Mouse (Mus musculus) macrophage (primary cell): ENCODE results near the gene Defb28. TPM values are rescaled to one million over a fixed set of nuclear protein-coding genes. Genes with fewer than 3 reads are reported as not detected.

ENCODE experiments used
- H3K27ac ChIP-seq: fragments of 350-480 bp; formaldehyde crosslinking; 2 replicates; pipeline ENCODE4 v1.9.0; 2021
- H3K36me3 ChIP-seq: fragments of 350-480 bp; formaldehyde crosslinking; 2 replicates; pipeline ENCODE4 v1.9.0; 2021; ENCODE audit errors: inconsistent target
- H3K4me3 ChIP-seq: fragments of 350-480 bp; formaldehyde crosslinking; 2 replicates; pipeline ENCODE4 v1.9.0; 2021; ENCODE audit errors: inconsistent target
- H3K79me2 ChIP-seq: fragments of 350-480 bp; formaldehyde crosslinking; 2 replicates; pipeline ENCODE4 v1.9.0; 2021; ENCODE audit errors: inconsistent target
- WGBS: methylation state at CpG from one replicate; pipeline ENCODE4 v1.1.7; 2026; ENCODE audit warnings: inconsistent platforms; ENCODE audit not compliant: missing documents; 5-methylcytosine and 5-hydroxymethylcytosine counted together
- polyA plus RNA-seq: library from polyadenylated mRNA; stranded (reverse); fragments of 250-400 nt; gene quantifications from 3 replicates; pipeline ENCODE4 v1.2.4, GENCODE M21; 2018; ENCODE audit warnings: inconsistent platforms
- total RNA-seq, 78 experiments: library from RNA; depleted of rRNA; stranded (reverse); fragments of 250-400 nt; gene quantifications; 1 replicate in 9 of 78; 2 replicates in 24 of 78; 3 replicates in 43 of 78; 4 replicates in 2 of 78; pipeline ENCODE4 v1.2.4; 2018; ENCODE audit warnings: inconsistent platforms in 56 of 78

Gene Defb28
- total RNA-seq (2018; cell fraction: chromatin; rRNA removed) = not detected
- not detected for total RNA-seq (2018; cell fraction: cytosol; rRNA removed)
- not detected for total RNA-seq (2018; cell fraction: nucleus; rRNA removed)
- not detected in 3 replicates for polyA plus RNA-seq

GRCm38 (mm10) chr2:152517981-152518380 is at the start of gene Defb28:
Gene Defb28, plus strand, starts transcription at chr2:152518255.
- Histone ChIP-seq H3K36me3 (no peaks in the 10 kb centered on the region), H3K27ac (no peak within 1 kb of the TSS), H3K79me2 (no peaks in the 10 kb centered on the region), H3K4me3 (no peak within 1 kb of the TSS)
- WGBS = 85% methylated on average over 4 of the region's 4 CpGs

DNA sequence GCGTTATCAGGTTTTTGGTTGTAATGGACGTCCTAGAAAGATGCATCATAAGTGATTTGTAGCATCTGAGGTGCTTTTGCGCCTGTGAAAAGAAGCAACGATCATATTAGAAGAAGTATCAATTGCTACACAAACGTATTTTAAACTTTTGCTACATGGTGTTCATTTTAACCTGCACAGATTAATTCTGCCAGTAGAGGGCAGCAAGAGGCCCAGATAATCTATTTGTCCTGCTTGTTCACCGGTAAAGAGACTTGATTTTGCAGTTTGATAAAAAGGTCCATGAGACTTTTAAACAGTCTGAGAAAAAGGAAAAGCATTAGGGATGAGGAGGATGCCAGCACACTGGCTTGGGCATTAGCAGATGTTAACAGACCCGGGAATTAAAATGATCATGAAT is 47.1 kb upstream of the Defb28 start:
- Histone ChIP-seq H3K36me3 (no peaks in the 10 kb centered on the region), H3K4me3 (no peak overlapping the region), H3K27ac (no peak overlapping the region), H3K79me2 (no peaks in the 10 kb centered on the region)
- 23% methylated on average over 7 of the region's 7 CpGs for WGBS

DNA sequence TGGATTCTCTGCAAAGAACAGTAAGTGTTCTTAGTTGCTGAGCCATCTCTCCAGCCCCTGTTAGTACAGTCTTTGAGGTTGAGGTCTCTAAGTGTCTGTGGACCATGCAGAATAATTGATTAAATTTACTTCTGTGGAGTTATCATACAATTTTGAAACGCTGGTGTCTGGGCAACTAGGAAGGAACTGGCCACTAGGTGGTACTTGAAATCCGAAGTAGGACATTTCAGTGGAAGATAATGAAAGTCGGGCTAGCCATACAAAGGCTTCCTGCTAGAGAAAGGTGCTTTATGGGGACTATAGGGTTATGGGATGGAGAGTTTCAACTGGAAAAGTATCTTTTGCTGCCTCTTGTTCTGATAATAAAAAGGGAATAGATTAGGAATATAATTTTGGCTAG is 45.6 kb upstream of the Defb28 start:
- Histone ChIP-seq H3K27ac (no peak overlapping the region), H3K36me3 (no peaks in the 10 kb centered on the region), H3K79me2 (no peaks in the 10 kb centered on the region), H3K4me3 (no peak overlapping the region)
- 39% methylated on average over 3 of the region's 3 CpGs for whole genome bisulfite sequencing

DNA sequence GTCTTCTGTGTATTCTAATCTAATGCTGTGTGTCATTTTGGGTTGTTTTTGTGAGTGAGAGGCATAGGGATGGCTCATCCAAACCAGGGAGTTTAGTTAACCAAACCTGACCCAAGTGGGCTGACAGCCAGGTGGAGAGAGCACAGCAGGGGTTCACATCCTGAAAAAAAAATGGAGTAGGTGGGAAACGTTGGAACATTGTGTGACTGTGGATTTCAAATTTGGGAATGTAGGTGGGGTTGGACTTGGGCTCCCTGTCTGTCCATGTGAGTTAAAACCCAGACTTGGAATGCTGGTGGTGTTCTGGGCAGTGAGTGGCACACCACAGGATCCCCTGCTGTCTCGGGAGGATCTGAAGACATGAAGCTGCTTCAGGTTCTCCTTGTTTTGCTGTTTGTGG is 41.3 kb upstream of the Defb28 start, which contains the start of gene Defb20:
Gene Defb20 (plus strand): TSS at position 301 of the 400 bp plus-strand sequence.
- Histone ChIP-seq H3K27ac (no peak within 1 kb of the TSS), H3K36me3 (no peaks in the 10 kb centered on the region), H3K4me3 (no peak within 1 kb of the TSS), H3K79me2 (no peaks in the 10 kb centered on the region)
- 81% methylated on average over 2 of the region's 2 CpGs for WGBS

DNA sequence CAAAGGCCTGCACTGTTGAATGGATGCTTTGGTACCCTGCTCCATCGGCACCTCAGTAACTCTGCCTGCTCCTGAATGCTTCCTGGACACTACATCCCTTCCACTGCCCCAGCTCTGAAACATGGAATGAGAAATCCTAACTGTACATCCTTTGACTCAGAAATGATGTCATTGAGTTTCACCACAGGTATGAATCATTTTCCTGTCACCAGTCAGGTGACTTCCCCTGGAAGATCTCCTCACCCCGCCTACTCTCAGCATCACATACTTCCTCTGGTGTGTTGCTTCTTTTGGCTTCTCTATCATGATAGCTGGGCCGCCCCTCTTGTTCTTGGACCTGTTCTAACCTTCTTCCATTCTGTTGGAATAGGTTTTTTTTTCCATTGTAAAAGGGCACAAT is 37.2 kb upstream of the Defb28 start:
- WGBS = 51% methylated on average over 3 of the region's 3 CpGs
- Histone ChIP-seq H3K4me3 (no peak overlapping the region), H3K79me2 (no peaks in the 10 kb centered on the region), H3K27ac (no peak overlapping the region), H3K36me3 (no peaks in the 10 kb centered on the region)

DNA sequence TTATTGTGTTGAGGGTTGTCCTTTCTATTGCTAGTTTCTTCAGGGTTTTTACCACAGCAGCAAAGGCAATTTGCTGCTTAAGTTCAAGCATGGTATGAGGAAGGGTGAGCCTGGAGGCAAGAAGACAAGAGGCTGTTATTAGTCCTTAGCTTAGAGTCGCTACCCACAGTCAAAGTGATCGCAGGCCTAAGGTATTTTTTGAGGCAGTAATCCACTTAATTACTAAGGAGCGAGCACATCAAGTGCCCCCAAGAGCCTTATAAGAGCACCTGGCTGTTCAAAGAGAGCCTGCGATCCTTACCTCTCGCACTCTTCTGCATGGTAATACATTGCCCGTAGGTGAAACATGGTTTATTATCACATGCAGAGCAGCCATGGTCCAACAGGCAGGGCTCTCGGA is 36.3 kb upstream of the Defb28 start:
- Histone ChIP-seq H3K27ac (no peak overlapping the region), H3K79me2 (no peaks in the 10 kb centered on the region), H3K4me3 (no peak overlapping the region), H3K36me3 (no peaks in the 10 kb centered on the region)
- WGBS = 96% methylated on average over 7 of the region's 7 CpGs

DNA sequence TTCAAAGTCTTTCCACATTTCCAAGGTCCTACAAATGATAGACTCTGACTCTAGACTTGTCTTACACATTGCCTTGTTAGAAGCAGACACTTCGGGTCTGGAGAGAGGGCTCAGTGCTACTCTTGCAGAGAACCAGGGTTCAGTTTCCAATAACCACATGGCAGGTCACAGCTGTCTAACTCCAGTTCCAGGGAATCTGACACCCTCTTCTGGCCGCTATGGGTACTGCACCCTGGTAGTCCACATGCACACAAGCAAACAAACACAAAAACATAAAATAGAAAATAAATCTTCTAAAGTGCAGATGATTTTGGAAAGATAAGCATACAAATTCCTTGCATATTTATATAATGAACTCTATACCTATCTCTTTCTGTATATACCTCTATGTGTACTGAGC is 31.0 kb upstream of the Defb28 start:
- H3K36me3 ChIP-seq = no peaks in the 10 kb centered on the region
- no peak overlapping the region for H3K27ac ChIP-seq
- no peak overlapping the region for H3K4me3 ChIP-seq
- 92% methylated on average over 2 of the region's 2 CpGs for WGBS
- H3K79me2 ChIP-seq = no peaks in the 10 kb centered on the region

DNA sequence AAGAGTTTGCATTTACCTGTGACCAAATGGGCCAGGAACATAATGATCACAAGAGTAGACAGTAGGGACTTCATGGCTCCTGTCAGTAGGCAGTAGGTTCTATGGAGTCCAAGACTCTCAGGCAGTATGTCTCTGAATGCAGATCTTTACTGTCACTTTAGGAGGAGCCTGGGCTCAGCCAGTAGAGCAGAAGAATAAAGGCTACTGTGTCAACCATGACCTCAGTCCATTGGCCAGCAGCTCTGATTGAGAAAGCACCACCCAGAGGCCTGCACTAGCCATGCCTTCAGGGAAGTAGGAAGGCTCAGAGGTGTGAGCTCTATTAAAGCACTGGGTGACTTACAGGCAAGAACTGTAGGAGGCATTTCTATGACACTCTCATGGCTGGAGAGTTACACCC is 28.0 kb upstream of the Defb28 start, which contains the start of gene Defb22:
Gene Defb22 (minus strand): TSS at position 101 of the 400 bp plus-strand sequence.
- Histone ChIP-seq H3K79me2 (no peaks in the 10 kb centered on the region), H3K36me3 (no peaks in the 10 kb centered on the region), H3K4me3 (no peak within 1 kb of the TSS), H3K27ac (no peak within 1 kb of the TSS)

DNA sequence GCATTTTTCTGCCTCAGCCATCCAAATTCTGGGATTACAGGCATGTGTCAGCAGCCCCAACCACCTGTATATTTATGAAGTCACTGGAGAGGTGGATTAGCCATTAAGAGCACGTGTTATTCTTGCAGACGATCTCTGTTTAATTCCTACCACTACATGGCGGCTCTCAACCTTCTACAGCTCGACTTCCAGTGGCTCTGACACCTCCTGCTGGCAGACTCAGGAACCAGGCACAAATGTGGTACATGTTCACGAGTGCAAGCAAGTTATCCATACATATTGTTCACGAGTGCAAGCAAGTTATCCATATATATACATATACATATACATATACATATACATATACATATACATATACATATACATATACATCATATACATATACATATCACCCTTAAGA is 24.9 kb upstream of the Defb28 start:
- no peaks in the 10 kb centered on the region for H3K36me3 ChIP-seq
- 90% methylated on average over 6 of the region's 6 CpGs for WGBS

DNA sequence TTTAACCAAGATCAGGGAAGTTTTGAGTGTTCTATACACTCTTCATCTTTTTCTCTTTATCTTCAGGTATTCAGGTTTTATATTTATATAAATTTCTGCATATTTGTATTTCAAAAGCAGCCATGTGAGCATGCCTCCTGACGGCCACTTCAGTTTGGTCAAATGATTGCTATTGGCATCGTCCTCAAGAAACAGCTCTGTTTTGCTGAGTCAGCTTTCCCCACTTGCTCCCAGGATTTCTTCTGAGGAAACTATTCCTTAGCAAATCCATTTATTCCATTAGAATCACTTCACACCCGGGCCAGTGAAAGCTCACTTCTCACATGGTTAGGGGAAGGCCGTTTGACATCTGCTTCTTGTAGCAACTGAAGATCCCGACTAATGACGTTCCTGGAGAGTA is 20.0 kb upstream of the Defb28 start:
- no peaks in the 10 kb centered on the region for H3K79me2 ChIP-seq
- H3K36me3 ChIP-seq = no peaks in the 10 kb centered on the region
- 92% methylated on average over 6 of the region's 6 CpGs for WGBS
- no peak overlapping the region for H3K4me3 ChIP-seq
- no peak overlapping the region for H3K27ac ChIP-seq

More for the DNA sequence above, 24.9 kb upstream of the Defb28 start:
- H3K27ac ChIP-seq = no peak overlapping the region
- H3K4me3 ChIP-seq = no peak overlapping the region
- no peaks in the 10 kb centered on the region for H3K79me2 ChIP-seq

DNA sequence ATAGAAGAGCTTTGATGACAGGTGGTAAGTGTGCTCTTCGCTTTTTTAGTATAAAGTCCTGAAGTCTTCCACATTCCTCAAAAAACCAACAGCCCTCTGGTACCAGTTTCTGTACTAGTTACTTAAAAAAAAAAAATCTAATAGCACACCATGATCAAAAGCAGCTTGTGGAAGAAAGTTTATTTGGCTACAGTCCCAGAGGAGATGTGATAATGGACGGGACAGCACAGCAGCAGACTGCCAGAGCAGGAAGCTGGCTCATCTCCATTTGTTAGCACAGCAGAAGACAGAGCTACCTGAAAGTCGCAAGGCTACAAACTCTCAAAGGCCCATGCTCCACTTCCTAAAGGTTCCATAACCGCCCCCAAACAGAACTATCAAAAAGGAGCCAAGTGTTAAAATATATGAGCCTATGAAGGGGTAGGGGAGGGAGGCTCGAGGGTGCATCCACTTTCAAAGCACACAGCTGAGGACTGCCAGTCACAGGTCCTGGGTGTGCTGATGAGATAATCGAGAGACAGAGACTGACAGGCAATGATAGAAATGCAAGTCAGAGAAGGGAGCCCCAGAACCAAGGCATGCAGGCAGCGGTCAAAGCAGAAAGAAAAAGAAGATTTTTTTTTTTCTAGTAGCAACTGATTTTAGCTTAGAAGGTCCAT is 17.7 kb upstream of the Defb28 start:
- WGBS = 81% methylated on average over 7 of the region's 7 CpGs
- Histone ChIP-seq H3K27ac (no peak overlapping the region), H3K4me3 (no peak overlapping the region), H3K79me2 (no peaks in the 10 kb centered on the region), H3K36me3 (no peaks in the 10 kb centered on the region)

GRCm38 (mm10) chr2:152500863-152501229 is 17.2 kb upstream of the Defb28 start:
- Histone ChIP-seq H3K4me3 (no peak overlapping the region), H3K27ac (no peak overlapping the region), H3K79me2 (no peaks in the 10 kb centered on the region), H3K36me3 (no peaks in the 10 kb centered on the region)
- 90% methylated on average over 6 of the region's 6 CpGs for WGBS

DNA sequence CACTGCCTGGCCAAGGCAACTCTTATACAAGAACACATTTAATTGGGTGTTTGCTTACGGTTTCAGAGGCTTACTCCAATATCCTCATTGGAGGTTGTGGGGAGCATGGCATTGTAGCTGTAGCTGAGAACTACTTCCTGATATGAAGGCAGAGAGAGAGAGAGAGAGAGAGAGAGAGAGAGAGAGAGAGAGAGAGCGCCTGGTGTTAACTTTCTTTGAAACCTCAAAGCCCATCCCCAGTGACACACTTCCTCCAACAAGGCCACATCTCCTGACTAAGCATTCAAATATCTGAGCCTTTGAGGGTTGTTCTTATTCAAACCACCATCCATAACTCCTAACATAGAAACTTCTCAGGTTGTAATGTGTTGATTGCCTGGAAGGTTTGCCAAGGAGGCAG is 14.1 kb upstream of the Defb28 start:
- WGBS = 83% methylated on average over 1 of the region's 2 CpGs

DNA sequence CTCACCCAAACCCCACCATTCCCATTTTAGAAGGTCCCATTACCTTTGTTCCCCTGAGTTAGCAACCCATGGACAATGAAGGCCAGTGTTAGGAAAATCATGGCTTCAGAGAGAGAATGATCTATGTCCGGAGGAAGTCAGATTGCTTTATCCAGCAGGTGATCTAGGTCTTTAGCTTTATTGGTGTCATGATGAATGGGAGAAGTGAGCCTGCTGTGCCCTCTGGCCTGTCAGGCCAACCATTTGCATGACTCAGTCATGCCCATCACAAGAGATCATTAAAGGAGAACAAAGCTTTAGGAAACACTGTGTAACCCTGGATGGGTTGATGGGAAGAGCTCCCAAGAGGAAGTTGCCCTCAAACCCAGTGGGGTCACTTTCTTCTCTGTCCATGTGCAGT is 6.5 kb upstream of the Defb28 start, which contains the start of gene Defb26:
Gene Defb26 (minus strand): TSS at position 101 of the 400 bp plus-strand sequence.
- WGBS = 87% methylated on average over 1 of the region's 1 CpGs
- Histone ChIP-seq H3K36me3 (no peaks in the 10 kb centered on the region), H3K79me2 (no peaks in the 10 kb centered on the region), H3K27ac (no peak within 1 kb of the TSS), H3K4me3 (no peak within 1 kb of the TSS)

More for the DNA sequence above, 14.1 kb upstream of the Defb28 start:
- no peaks in the 10 kb centered on the region for H3K36me3 ChIP-seq
- no peak overlapping the region for H3K27ac ChIP-seq
- H3K79me2 ChIP-seq = no peaks in the 10 kb centered on the region
- no peak overlapping the region for H3K4me3 ChIP-seq

DNA sequence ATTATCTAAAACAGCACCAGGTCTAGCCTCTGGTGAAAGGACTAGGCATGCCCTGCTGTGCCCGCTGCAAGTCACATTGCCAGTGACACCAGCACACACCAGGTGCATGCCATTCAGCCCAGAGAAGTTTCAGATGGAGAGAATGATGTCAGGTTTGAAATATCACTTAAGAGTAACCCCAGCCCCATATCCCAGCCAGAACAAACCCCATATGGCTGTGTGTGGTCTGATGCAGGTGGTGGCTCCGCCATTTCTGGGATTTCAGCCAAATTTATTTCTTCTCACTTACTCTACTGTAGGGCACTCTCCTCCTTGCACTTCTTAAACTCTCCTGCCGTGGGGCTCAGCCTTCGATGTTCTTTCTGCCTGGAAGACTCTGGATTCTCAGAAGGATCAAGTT is 2.0 kb upstream of the Defb28 start:
- Histone ChIP-seq H3K36me3 (no peaks in the 10 kb centered on the region), H3K79me2 (no peaks in the 10 kb centered on the region), H3K27ac (no peak overlapping the region), H3K4me3 (no peak overlapping the region)
- 61% methylated on average over 4 of the region's 4 CpGs for WGBS
